In genomic region chr19:17223801-17224200, GRCm38 (mm10) we compare ENCODE assay signal across 15 mouse cellular contexts.
DNase-seq lines count a peak whose midpoint lies in the region; ATAC-seq lines count a peak whose summit lies in the region.
"Had no signal": no experiment of that assay in that cellular context is flagged by ENCODE, and none has a peak within 500 bp of the region (broad histone marks: within the 10 kb centered on the region; RNA-seq: fewer than 3 reads in every experiment).

No protein-coding gene starts in this region.

- no peak overlapping the region for H3K4me2 ChIP-seq in embryonic facial prominence, embryonic 14.5 days (ENCODE audit: low read depth, low read length)
- H3K4me2 ChIP-seq: forebrain, embryonic 12.5 days; hindbrain, embryonic 15.5 days; kidney, embryonic 15.5 days; lung, embryonic 14.5 days had no signal

- H3K9ac ChIP-seq in embryonic facial prominence, embryonic 14.5 days (ENCODE audit: low read depth, low read length) = no peak overlapping the region
- H3K9ac ChIP-seq: forebrain, embryonic 12.5 days; hindbrain, embryonic 15.5 days; kidney, embryonic 15.5 days; lung, embryonic 14.5 days had no signal

- no peak overlapping the region for H3K27ac ChIP-seq in embryonic facial prominence, embryonic 14.5 days (replicated peaks; ENCODE audit: low read depth, low read length)
- H3K27ac ChIP-seq in embryonic facial prominence, embryonic 10.5 days (replicated peaks) = no peak overlapping the region
- H3K27ac ChIP-seq: forebrain, embryonic 12.5 days; hindbrain, embryonic 15.5 days; kidney, embryonic 15.5 days had no signal

- H3K4me3 ChIP-seq in embryonic facial prominence, embryonic 14.5 days (ENCODE audit: low read depth, low read length) = no peak overlapping the region
- H3K4me3 ChIP-seq in embryonic facial prominence, embryonic 10.5 days = no peak overlapping the region
- H3K4me3 ChIP-seq: forebrain, embryonic 12.5 days; hindbrain, embryonic 15.5 days; kidney, embryonic 15.5 days had no signal

- peak; percentile 83 for DNase-seq in embryonic facial prominence, embryonic 14.5 days (ENCODE audit: low spot score)
- no peak for DNase-seq in embryonic facial prominence, embryonic 10.5 days (ENCODE audit: low spot score)
- DNase-seq in lung, postnatal 25 days (ENCODE audit: low spot score) = peak; percentile 23
- DNase-seq in lung, postnatal 4 days = no peak
- DNase-seq in spleen, postnatal 36 days (ENCODE audit: low spot score in 2 of 2) = peak; percentile 59 to 60
- DNase-seq in layer of hippocampus, postnatal 36 days = no peak
- DNase-seq in kidney, adult 11 months = no peak
- DNase-seq: cerebellum, postnatal 10 days; layer of hippocampus, adult 9-11 months; lung, embryonic 14.5 days had no signal

- peaks cover 4% of the 10 kb centered on the region; the same call in 1 of the 2 replicates for H3K4me1 ChIP-seq in embryonic facial prominence, embryonic 14.5 days (ENCODE audit: control insufficient read depth, insufficient read depth, low read length)
- H3K4me1 ChIP-seq in embryonic facial prominence, embryonic 10.5 days = no peaks in the 10 kb centered on the region
- H3K4me1 ChIP-seq: forebrain, embryonic 12.5 days; hindbrain, embryonic 15.5 days; kidney, embryonic 15.5 days had no signal

- peak; percentile 50; the same call in 1 of the 2 replicates for ATAC-seq in embryonic facial prominence, embryonic 14.5 days (ENCODE audit: low read depth)
- peak; percentile 82 to 96 for ATAC-seq in hematopoietic stem cell, adult 5-6 weeks (replicated peaks in 1 of 2; ENCODE audit: insufficient read depth in 1 of 2, low FRiP score in 2 of 2, low TSS enrichment in 1 of 2, low read depth in 1 of 2, poor library complexity in 2 of 2, severe bottlenecking in 2 of 2)
- ATAC-seq: midbrain, embryonic 16.5 days had no signal

- H3K27me3 ChIP-seq in embryonic facial prominence, embryonic 14.5 days (replicated peaks; ENCODE audit: control insufficient read depth, insufficient read depth, low read length) = no peaks in the 10 kb centered on the region
- H3K27me3 ChIP-seq in embryonic facial prominence, embryonic 10.5 days (replicated peaks; ENCODE audit: low read depth, poor library complexity, severe bottlenecking) = no peaks in the 10 kb centered on the region
- H3K27me3 ChIP-seq: forebrain, embryonic 12.5 days; hindbrain, embryonic 15.5 days; kidney, embryonic 15.5 days had no signal

- 55% methylated on average over 4 of the region's 4 CpGs for WGBS in embryonic facial prominence, embryonic 14.5 days
- 81% methylated on average over 4 of the region's 4 CpGs for WGBS in embryonic facial prominence, embryonic 10.5 days

- 0 out of 2 replicates have a peak, but pooled peaks cover 3% of the 10 kb centered on the region for H3K9me3 ChIP-seq in embryonic facial prominence, embryonic 14.5 days (ENCODE audit: control insufficient read depth, low read length)
- no peaks in the 10 kb centered on the region for H3K9me3 ChIP-seq in embryonic facial prominence, embryonic 10.5 days
- H3K9me3 ChIP-seq: forebrain, embryonic 12.5 days; hindbrain, embryonic 15.5 days; kidney, embryonic 15.5 days had no signal

- H3K36me3 ChIP-seq in embryonic facial prominence, embryonic 14.5 days (ENCODE audit: control insufficient read depth, insufficient read depth, low read length) = no peaks in the 10 kb centered on the region
- H3K36me3 ChIP-seq in embryonic facial prominence, embryonic 10.5 days (replicated peaks) = no peaks in the 10 kb centered on the region
- H3K36me3 ChIP-seq: forebrain, embryonic 12.5 days; hindbrain, embryonic 15.5 days; kidney, embryonic 15.5 days had no signal

Comparison
In these comparisons a context has a peak if more than half of its experiments do, and no peak if none do; other contexts are left out.
1. DNase-seq: peak in embryonic facial prominence, embryonic 14.5 days (single experiment), lung, postnatal 25 days (single experiment) and spleen, postnatal 36 days (2 of 2); none in embryonic facial prominence, embryonic 10.5 days (single experiment), lung, postnatal 4 days (0 of 2), layer of hippocampus, postnatal 36 days (0 of 2) and kidney, adult 11 months (single experiment).